Mouse (Mus musculus) lung, postnatal 10 days (tissue): Measurements from ENCODE around the gene Top1.
"Not testable (repeated sequence)": the region's sequence is repeated elsewhere in the genome, so short reads cannot be mapped to it uniquely, and the experiment has no call there.

ENCODE experiments used
- DNase-seq: peaks from one replicate; pipeline ENCODE4 v3.0.0; 2021

The Top1 gene

DNA sequence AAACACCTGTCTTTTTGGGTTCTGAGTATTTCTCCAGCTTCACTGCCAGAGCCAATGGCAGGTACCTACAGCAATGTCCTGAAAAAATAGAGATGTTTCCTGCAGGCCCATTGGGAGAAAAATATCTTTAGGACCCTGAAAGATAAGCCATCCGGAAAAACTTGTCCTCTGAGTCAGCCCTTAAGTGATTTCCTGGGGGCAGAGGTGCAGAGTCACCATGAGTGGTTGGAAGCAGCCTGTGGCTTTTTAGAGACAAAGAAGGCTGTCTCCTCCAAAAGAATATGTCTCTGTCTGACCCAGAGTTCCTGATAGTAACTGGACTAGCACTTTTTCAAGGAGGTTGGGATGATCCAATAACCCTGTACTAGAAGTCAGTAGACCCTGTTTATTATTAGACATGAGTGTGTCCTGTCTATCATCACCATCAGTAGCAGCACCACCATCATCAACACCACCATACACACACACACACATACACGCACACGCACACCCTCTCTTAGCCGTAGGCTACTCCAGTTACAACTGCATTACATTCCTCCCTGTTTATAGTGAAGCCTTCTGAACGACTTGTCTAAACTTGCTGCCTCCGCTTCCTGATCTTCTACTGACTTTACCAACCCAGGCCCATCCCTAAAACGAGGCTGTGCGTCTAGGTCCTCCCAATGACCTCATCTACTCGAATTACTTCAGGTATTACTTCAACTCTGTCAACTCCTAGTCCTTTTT, 14.7 kb upstream of the Top1 start:
- no peak for DNase-seq

GRCm38 (mm10) chr2:160639911-160640717, 5.6 kb upstream of the Top1 start:
- no peak for DNase-seq

DNA sequence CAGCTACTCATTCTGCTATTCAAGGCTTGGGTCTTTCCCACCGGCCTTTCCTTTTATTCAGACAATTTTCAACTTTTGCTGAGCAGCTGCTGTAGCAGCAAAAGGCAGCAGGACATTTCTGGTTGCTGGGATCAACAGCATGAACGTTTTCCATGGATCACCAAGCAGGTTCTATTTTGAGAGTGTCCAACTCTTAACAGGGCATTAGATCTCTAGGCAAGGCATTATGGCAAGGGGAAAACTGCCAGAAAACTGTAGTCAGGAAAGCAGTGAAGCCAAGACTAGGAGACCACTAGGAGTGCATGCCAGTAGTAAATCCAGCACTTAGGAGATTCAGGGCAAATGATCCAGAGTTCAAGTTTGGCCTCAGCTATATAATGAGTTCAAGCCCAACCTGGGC, 4.5 kb upstream of the Top1 start:
- DNase-seq, result no peak

- peak; percentile 63 for DNase-seq
Observed at GRCm38 (mm10) chr2:160646144-160646844, 606 bp downstream of the Top1 start.

DNA sequence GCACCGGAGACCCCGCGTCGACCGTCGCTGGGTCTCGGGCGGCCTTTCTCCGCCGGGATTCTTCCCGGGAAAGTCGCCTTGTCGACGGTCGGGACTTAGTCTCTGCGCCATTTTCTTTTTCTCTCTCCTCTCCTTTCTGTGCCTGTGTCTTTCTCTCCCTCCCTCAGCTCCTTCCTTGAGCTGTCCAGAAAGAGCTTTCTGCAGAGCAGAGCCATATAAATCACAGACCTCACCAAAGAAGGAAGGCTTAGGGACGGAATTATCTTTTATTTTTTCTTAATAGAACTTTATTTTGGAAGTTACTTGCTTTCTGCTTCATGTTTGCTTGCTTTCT, 1.1 kb downstream of the Top1 start:
- no peak for DNase-seq

DNA sequence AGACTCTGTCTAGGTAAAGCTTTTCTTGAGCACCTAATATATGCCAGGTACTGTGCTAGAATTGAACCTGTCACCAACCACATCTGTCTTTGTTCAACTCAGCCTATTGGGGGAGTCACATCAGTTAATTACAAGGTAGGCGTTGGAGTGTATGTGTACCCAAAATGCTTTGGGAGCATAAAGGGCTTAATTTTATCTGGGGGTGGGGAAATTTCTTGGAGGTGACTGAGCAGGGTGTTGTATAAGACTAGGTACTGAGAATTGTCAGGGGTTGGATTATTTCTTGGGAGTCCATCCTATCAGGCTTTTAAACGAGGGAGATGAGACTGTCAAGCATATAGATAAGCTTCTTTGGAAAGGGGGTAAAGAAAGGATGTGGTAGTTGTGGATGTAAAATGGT, 2.4 kb downstream of the Top1 start:
- DNase-seq, result no peak

DNA sequence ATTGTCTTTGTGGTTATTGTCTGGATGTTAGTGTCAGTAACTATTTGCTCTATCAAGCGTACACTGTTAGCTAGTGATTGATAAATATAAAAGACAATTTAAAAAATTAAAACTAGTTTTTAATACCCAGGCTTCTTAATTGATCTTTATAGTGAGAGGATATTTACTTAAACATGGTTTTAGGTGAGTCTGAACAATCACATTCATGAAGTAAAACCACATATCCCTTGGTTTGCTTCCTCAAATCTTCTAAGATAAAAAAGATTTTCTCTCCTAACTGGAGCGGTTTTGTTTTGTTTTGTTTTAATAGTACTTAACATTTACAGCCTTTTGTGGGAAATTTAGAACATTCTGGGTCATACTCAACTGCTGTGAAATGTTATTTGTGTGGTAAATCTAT, 3.4 kb downstream of the Top1 start:
- DNase-seq, result no peak

DNA sequence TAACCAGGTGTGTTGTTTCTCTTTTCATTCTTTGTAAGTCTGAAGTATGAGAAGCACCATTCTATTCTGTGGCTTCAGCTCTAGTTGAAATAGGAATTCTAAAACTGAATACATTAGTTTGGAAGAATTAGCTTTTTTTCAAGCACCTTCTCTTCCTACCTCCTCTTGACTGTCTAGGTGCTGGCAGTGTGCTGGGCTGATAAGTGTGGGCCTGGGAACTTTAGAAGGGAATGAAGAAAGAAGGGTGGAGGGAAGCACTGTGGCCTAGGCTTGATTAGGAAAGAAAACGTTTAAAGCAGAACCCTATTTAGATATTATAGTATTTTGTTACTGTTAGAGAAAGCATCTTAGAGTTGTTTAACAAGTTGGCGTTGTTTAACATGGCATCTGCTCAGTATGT, 5.5 kb downstream of the Top1 start:
- no peak for DNase-seq

DNA sequence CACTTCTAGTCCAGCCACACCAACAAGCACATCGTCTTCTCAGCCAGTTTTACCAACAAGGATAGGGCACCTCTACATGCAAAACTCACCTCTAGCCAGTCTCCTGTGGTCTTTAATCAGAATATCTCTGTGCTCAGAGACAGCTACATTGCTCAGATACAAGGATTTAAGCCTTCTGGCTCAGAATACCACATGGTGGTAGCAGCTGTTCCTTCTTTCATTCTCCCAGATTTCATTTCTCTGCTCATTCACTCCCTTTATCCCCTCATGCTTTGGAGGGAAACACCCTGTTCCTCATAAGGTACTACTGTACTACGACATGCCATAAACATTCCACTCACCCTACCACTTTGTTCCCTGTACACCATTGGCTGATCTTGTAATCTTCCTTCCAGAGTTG, 7.5 kb downstream of the Top1 start:
- no peak for DNase-seq

- no peak for DNase-seq
Observed at GRCm38 (mm10) chr2:160655561-160655960, 9.9 kb downstream of the Top1 start.

GRCm38 (mm10) chr2:160656234-160656633, 10.5 kb downstream of the Top1 start:
- DNase-seq, result no peak

DNA sequence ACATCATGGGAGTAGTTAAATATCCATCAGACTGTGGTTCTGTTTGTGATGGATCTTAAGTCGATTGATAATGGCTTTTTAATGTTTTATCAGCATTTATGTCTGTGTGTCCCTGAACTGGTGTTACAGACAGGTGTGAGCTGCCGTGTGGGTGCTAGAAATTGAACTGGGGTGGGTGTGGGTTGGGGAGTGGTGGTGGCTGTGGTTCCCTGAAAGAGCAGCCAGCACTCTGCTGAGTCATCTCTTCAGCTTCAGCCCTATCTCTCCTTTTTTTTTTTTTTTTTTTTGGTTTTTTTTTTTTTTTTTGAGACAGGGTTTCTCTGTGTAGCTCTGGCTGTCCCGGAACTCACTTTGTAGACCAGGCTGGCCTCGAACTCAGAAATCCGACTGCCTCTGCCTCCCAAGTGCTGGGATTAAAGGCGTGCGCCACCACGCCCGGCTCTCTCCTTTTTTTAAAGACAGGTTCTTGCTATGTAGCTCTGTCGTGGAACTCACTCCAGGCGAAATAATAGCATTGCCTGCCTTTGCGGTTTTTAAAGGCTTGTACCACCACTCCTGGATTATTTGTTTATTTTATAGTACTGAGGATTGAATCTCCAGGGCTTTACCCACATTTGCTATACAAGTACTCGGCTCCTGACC, 12.2 kb downstream of the Top1 start:
- DNase-seq, result no peak

GRCm38 (mm10) chr2:160658811-160659210, 13.1 kb downstream of the Top1 start:
- DNase-seq, result no peak

DNA sequence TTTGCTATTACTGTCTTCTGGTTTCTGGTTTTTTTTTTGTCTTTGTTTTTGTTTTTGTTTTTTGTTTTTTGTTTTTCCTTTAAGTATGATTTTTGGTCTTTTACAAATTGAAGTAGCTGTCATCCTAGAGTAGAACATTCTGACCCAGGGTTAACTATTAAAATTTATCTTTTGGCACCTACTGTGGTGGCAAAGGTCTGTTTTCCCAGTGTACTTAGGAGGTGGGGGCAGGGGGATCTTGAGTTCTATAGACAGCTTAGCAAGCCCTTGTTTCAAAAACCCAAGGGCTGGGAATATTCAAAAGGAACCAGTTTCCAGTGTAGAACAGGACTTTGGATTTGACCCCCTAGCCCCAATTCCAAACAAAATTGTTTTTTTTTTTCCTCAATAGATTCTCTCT, 18.7 kb downstream of the Top1 start:
- DNase-seq, result no peak

GRCm38 (mm10) chr2:160664986-160665385, 19.3 kb downstream of the Top1 start:
- DNase-seq, result not testable (repeated sequence)

DNA sequence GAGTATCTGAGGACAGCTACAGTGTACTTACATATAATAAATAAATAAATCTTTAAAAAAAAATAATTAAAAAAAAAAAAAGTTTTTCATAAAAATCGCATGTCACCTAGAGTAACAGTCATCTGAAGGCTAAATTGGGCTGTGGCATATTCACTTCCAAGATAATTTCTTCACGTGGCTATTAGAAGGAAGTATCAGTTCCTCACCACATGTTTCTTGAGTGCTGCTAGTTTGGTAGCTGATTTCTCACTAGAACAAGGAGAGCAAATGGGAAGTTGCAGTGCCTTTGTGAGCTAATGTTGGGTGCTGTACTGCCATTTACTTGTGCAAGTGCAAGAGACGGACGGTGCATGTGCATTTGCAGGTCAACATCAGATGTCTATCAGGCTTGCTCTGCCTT, 21.6 kb downstream of the Top1 start:
- DNase-seq, result no peak

DNA sequence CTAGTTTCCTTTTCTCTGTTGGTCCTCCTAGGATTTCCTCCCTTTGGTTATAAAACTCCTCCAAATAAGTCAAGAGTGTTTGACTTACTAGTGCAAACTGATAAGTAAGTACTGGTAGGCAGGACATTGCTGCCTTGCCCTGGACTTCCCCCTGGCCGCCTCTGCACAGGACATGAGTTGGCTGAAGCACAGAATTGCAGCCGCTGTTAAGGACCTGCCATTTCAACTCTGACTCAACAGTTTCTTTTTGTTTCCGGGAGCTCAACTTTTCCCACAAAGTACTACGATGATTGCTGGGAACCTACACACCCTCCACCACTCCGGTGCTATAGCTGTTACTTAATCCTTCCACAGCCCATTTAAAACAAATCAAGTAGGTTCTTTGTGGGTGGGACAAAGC, 54.6 kb downstream of the Top1 start:
- DNase-seq, result peak; percentile 68

DNA sequence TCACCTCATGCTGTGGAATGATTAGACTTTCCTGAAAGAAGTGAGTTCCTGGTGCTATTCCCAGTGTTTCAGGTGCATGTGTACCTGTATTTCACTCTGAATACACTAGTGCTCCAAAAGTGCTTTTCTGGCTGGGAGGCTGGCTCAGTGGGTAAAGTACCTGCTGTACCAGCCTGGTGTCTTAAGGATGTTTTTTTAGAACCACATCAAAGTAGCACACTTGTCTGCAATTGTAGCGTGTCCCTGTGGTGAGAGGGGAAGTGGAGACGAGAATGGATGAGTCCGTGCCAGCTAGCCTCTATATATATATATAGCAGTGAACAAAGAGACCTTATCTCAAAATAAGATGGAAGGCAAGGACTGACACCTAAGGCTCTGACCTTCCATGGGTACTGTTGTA, 55.9 kb downstream of the Top1 start:
- no peak for DNase-seq

DNA sequence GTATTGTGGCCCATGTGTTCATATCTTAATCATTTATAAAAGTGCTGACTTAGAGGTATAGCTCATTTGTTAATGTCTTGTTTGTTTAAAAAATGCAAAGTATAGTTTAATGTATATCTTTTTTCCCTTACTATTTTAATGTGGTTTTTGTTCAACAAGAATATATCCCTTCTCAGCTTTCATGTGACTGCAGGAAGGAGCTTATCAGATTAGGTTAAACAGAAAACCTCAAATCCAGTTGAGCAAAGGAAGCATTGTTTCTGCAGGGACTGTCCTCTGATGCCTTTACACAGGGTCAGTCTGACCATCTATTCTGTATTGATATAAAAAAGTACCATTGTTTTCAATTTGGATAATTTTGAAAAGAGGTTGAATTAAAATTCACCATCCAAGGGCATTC, 57.1 kb downstream of the Top1 start:
- DNase-seq, result no peak

- no peak for DNase-seq
Observed at GRCm38 (mm10) chr2:160707673-160708072, 62.0 kb downstream of the Top1 start.

- no peak for DNase-seq
Observed at GRCm38 (mm10) chr2:160715463-160716030, 69.9 kb downstream of the Top1 start.

GRCm38 (mm10) chr2:160717269-160717668, 71.6 kb downstream of the Top1 start:
- peak; percentile 56 for DNase-seq

- peak; percentile 79 for DNase-seq
Observed at GRCm38 (mm10) chr2:160718811-160719210, 73.1 kb downstream of the Top1 start.
